Mouse (Mus musculus): ENCODE measurements around the gene Cmip.
A peak's percentile ranks its signal among the peaks of the same experiment; 100 is the strongest.

The Cmip gene

DNA sequence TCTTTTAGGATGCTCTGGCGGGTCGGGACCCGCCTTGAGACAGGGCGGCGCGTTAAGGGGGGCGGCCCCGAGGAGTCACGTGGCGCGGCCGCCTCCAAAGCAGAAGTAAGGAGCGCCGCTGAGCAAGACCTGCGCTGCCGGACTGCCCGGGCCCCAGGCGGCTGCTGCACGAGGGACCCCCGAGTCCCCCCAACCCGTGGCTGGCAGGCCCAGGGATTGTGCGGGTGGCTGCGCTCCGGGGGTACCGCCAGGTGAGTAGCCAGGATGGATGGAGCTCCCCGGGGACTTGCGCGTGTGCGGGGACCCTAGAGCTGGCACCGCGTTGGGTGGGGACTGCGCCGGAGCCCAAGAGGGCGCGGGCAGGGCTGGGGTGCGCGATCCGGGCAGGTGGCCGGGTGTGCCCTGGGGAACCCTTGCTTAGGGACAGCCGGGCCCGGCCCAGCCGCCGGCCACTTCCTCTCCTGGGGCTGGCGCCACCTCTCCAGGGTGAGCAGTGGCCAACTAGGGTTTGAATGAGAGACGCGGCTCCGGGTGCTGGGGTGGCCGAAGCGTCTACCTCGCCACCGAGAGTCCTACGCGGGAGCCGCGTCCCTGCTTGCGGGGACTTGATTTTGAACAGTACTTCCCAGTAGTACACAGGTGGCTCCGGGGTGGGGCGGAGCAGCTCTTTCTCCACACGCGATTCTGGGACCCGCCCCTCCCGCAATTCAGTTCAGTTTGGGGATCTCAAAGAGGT is 241.5 kb downstream of the Cmip start, which contains the start of gene Plcg2:
TSS of gene Plcg2 (plus strand) at position 113 of the 736 bp plus-strand sequence.
- DNase-seq (ENCODE audit: low read depth in 2 of 2, low spot score in 2 of 2) = peak; percentile 7 to 19

GRCm38 (mm10) chr8:117498915-117499540 is 242.2 kb downstream of the Cmip start:
- DNase-seq (ENCODE audit: low read depth in 2 of 2, low spot score in 2 of 2) = no peak

DNA sequence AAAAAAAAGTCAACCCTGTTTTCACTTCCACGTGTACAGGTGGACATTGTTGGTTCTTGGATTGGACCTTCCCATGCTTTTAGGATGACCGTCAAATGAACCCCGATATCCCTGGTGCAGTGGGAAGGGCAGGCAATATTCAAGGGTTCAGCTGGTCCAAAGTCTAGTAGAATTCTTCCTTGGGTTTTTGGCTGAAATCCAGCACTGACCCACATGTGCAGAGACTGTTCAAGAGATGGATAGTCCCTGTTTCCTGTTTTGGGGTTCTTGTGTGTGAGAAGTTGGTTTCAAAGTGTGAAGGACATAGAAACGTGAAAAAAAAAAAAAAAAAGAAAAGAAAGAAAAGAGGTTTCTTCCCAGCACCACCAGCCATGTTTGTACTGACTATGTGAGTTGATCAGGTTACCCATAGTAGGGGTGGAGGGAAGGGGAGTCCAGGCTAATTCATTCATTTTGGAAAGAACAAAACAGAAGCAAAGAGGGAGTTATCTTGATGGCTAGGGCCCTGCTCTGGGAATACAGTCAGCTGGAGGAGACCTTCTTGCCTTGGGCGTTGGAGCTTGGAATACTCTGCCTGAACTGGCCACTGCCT is 243.5 kb downstream of the Cmip start:
- no peak for DNase-seq (ENCODE audit: low read depth in 2 of 2, low spot score in 2 of 2)

DNA sequence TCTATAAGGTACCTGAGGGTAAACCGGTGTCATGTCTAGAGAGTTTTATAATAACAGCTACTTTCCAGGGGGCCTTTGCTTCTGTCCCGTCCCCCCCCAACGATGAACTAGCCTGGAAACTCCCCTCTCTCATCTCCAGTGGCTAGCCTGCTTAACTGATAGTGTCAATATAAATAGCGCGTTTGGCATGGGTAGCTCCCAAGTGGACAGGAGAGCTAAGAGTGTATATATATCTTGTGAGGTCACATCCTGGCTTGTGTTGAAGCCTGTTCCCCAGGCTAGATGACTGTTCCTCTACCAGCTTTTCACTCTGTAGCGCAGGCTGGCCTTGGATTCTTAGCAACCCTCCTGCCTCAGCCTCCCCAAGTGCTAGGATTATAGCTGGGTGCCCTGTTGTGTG is 244.5 kb downstream of the Cmip start:
- DNase-seq (ENCODE audit: low read depth in 2 of 2, low spot score in 2 of 2) = no peak

- no peak for DNase-seq (ENCODE audit: low read depth in 2 of 2, low spot score in 2 of 2)
These were observed 246.7 kb downstream of the Cmip start for GRCm38 (mm10) chr8:117503405-117504069.

- DNase-seq (ENCODE audit: low read depth in 2 of 2, low spot score in 2 of 2) = no peak
These were observed 250.8 kb downstream of the Cmip start for GRCm38 (mm10) chr8:117507703-117508102.

Data from CD8-positive naive resting alpha-beta T cell, adult 2 months (primary cell).